Mouse (Mus musculus) stomach, embryonic 16.5 days (tissue): ENCODE measurements around the gene Cdkl2. TPM values are rescaled to one million over a fixed set of nuclear protein-coding genes. Genes with fewer than 3 reads are reported as not detected.

Source experiments
- ATAC-seq: fragments of 200-750 bp; cut with Nextera tagmentation; 2 replicates; pipeline ENCODE4 v1.8.0; 2017; ENCODE audit warnings: moderate number of reproducible peaks, moderate TSS enrichment; ENCODE audit not compliant: insufficient read depth, low FRiP score
- H3K27ac ChIP-seq: fragments of 300-500 bp; sonication (generic); 2 replicates; pipeline ENCODE4 v1.5.1; 2014; ENCODE audit warnings: low read length
- H3K27me3 ChIP-seq: fragments of 300-500 bp; sonication (generic); 2 replicates; pipeline ENCODE4 v1.6.1; 2014; ENCODE audit warnings: low read length, control low read depth, mixed read lengths; ENCODE audit not compliant: control insufficient read depth, insufficient read depth
- H3K36me3 ChIP-seq: fragments of 300-500 bp; sonication (generic); 2 replicates; pipeline ENCODE4 v1.6.1; 2014; ENCODE audit warnings: low read length; ENCODE audit not compliant: control insufficient read depth, insufficient read depth
- H3K4me1 ChIP-seq: fragments of 300-500 bp; sonication (generic); 2 replicates; pipeline ENCODE4 v1.6.1; 2014; ENCODE audit warnings: low read length, control low read depth, mixed read lengths; ENCODE audit not compliant: control insufficient read depth, insufficient read depth
- H3K4me2 ChIP-seq: fragments of 300-500 bp; sonication (generic); 2 replicates; pipeline ENCODE4 v1.6.1; 2014; ENCODE audit warnings: low read depth, low read length, mixed read lengths
- H3K4me3 ChIP-seq: fragments of 300-500 bp; sonication (generic); replicated peaks from 2 replicates; pipeline ENCODE4 v1.5.1; 2014; ENCODE audit warnings: mild to moderate bottlenecking, low read length
- H3K9ac ChIP-seq: fragments of 300-500 bp; sonication (generic); 2 replicates; pipeline ENCODE4 v1.6.1; 2014; ENCODE audit warnings: low read length
- H3K9me3 ChIP-seq: fragments of 300-500 bp; sonication (generic); replicated peaks from 2 replicates; pipeline ENCODE4 v1.6.1; 2016; ENCODE audit warnings: low read length, control low read depth; ENCODE audit not compliant: control insufficient read depth
- WGBS: fragments of 180-500 bp; shearing (Covaris S2); extraction: QIAGEN DNeasy Blood & Tissue Kit; methylation state at CpG from one replicate; pipeline ENCODE4 v1.1.7; 2014; 5-methylcytosine and 5-hydroxymethylcytosine counted together
- polyA plus RNA-seq: library from polyadenylated mRNA; unstranded; fragments of >200 nt; fragmentation: Nextera tagmentation; extraction: Ambion mirVana; gene quantifications from 2 replicates; pipeline ENCODE4 v1.2.1, GENCODE M21; 2015

Gene Cdkl2
- polyA plus RNA-seq, 1 experiment from 2014 or later, result 5.0 TPM

- Histone ChIP-seq H3K4me3 (no peak overlapping the region), H3K9me3 (no peaks in the 10 kb centered on the region), H3K9ac (no peak overlapping the region), H3K4me2 (no peak overlapping the region), H3K36me3 (no peaks in the 10 kb centered on the region), H3K27me3 (no peaks in the 10 kb centered on the region), H3K4me1 (no peaks in the 10 kb centered on the region), H3K27ac (no peak overlapping the region)
- 69% methylated on average over 2 of the region's 2 CpGs for WGBS
- no peak for ATAC-seq
Observed at GRCm38 (mm10) chr5:91985721-91986120, 58.0 kb downstream of the Cdkl2 start.

GRCm38 (mm10) chr5:91983490-91983889 lies 60.2 kb downstream of the Cdkl2 start:
- Histone ChIP-seq H3K9me3 (no peaks in the 10 kb centered on the region), H3K9ac (no peak overlapping the region), H3K4me2 (no peak overlapping the region), H3K4me1 (no peaks in the 10 kb centered on the region), H3K27me3 (no peaks in the 10 kb centered on the region), H3K4me3 (no peak overlapping the region), H3K27ac (no peak overlapping the region), H3K36me3 (no peaks in the 10 kb centered on the region)
- WGBS, result 70% methylated on average over 2 of the region's 2 CpGs
- ATAC-seq, result no peak

- Histone ChIP-seq H3K4me2 (no peak overlapping the region), H3K36me3 (no peaks in the 10 kb centered on the region), H3K9me3 (no peaks in the 10 kb centered on the region), H3K4me3 (no peak overlapping the region), H3K27me3 (no peaks in the 10 kb centered on the region), H3K4me1 (no peaks in the 10 kb centered on the region), H3K9ac (no peak overlapping the region), H3K27ac (no peak overlapping the region)
- WGBS, result 83% methylated on average over 11 of the region's 11 CpGs
- ATAC-seq, result no peak
Observed at GRCm38 (mm10) chr5:91981176-91981840, 62.4 kb downstream of the Cdkl2 start.

GRCm38 (mm10) chr5:91977397-91977770 lies 66.3 kb downstream of the Cdkl2 start:
- Histone ChIP-seq H3K4me3 (no peak overlapping the region), H3K27me3 (no peaks in the 10 kb centered on the region), H3K4me2 (no peak overlapping the region), H3K27ac (no peak overlapping the region), H3K9ac (no peak overlapping the region), H3K4me1 (no peaks in the 10 kb centered on the region), H3K9me3 (no peaks in the 10 kb centered on the region), H3K36me3 (no peaks in the 10 kb centered on the region)
- 82% methylated on average over 2 of the region's 2 CpGs for WGBS
- ATAC-seq, result no peak

GRCm38 (mm10) chr5:91976566-91977396 lies 66.9 kb downstream of the Cdkl2 start:
- ATAC-seq, result no peak
- Histone ChIP-seq H3K27me3 (no peaks in the 10 kb centered on the region), H3K4me2 (no peak overlapping the region), H3K36me3 (no peaks in the 10 kb centered on the region), H3K4me1 (no peaks in the 10 kb centered on the region), H3K27ac (no peak overlapping the region), H3K9me3 (no peaks in the 10 kb centered on the region), H3K4me3 (no peak overlapping the region), H3K9ac (no peak overlapping the region)
- WGBS, result 75% methylated on average over 10 of the region's 10 CpGs

GRCm38 (mm10) chr5:91975758-91976157 lies 67.9 kb downstream of the Cdkl2 start:
- H3K9me3 ChIP-seq, result no peaks in the 10 kb centered on the region
- ATAC-seq, result no peak
- no peaks in the 10 kb centered on the region for H3K27me3 ChIP-seq
- H3K9ac ChIP-seq, result no peak overlapping the region
- WGBS, result 91% methylated on average over 9 of the region's 9 CpGs
- no peak overlapping the region for H3K4me2 ChIP-seq
- no peak overlapping the region for H3K27ac ChIP-seq
- no peaks in the 10 kb centered on the region for H3K36me3 ChIP-seq
- no peaks in the 10 kb centered on the region for H3K4me1 ChIP-seq
- H3K4me3 ChIP-seq, result no peak overlapping the region

- H3K9me3 ChIP-seq, result no peaks in the 10 kb centered on the region
- 87% methylated on average over 7 of the region's 7 CpGs for WGBS
- no peak overlapping the region for H3K9ac ChIP-seq
- no peaks in the 10 kb centered on the region for H3K4me1 ChIP-seq
- no peaks in the 10 kb centered on the region for H3K36me3 ChIP-seq
- no peak overlapping the region for H3K4me2 ChIP-seq
- H3K4me3 ChIP-seq, result no peak overlapping the region
- no peak overlapping the region for H3K27ac ChIP-seq
- no peaks in the 10 kb centered on the region for H3K27me3 ChIP-seq
- ATAC-seq, result no peak
Observed at GRCm38 (mm10) chr5:91974002-91974401, 69.7 kb downstream of the Cdkl2 start.

- H3K9ac ChIP-seq, result no peak overlapping the region
- ATAC-seq, result no peak
- 76% methylated on average over 3 of the region's 3 CpGs for WGBS
Observed at GRCm38 (mm10) chr5:91972046-91972445, 71.6 kb downstream of the Cdkl2 start.

GRCm38 (mm10) chr5:91962639-91963440 lies 80.8 kb downstream of the Cdkl2 start, which contains the start of gene Rchy1:
Gene Rchy1, minus strand, starts transcription at chr5:91963068.
- Histone ChIP-seq H3K27me3 (no peaks in the 10 kb centered on the region), H3K4me2 (peak within 1 kb of the TSS; percentile 79), H3K4me1 (peaks cover 17% of the 10 kb centered on the region), H3K9me3 (no peaks in the 10 kb centered on the region), H3K27ac (peak within 1 kb of the TSS; percentile 99), H3K9ac (peak within 1 kb of the TSS; percentile 85), H3K4me3 (peak within 1 kb of the TSS; percentile 79), H3K36me3 (0 out of 2 replicates have a peak, but pooled peaks cover 3% of the 10 kb centered on the region)
- under 1% methylated on average over 65 of the region's 65 CpGs for WGBS
- peak; percentile 97 for ATAC-seq

More at GRCm38 (mm10) chr5:91972046-91972445, 71.6 kb downstream of the Cdkl2 start:
- Histone ChIP-seq H3K4me3 (no peak overlapping the region), H3K4me1 (no peaks in the 10 kb centered on the region), H3K36me3 (no peaks in the 10 kb centered on the region), H3K4me2 (no peak overlapping the region), H3K9me3 (no peaks in the 10 kb centered on the region), H3K27me3 (no peaks in the 10 kb centered on the region), H3K27ac (no peak overlapping the region)
